Mouse (Mus musculus) urinary bladder, adult 2 months (tissue): Measurements from ENCODE around the gene 6430531B16Rik. TPM values are rescaled to one million over a fixed set of nuclear protein-coding genes. Genes with fewer than 3 reads are reported as not detected.

Experiments
- DNase-seq: peaks from one replicate; pipeline ENCODE4 v3.0.0; 2022; ENCODE audit warnings: low spot score
- polyA plus RNA-seq: library from polyadenylated mRNA; depleted of rRNA; stranded (reverse); fragments of >200 nt; gene quantifications from 2 replicates; pipeline ENCODE4 v1.2.3, GENCODE M21; 2012; rRNA removed

The 6430531B16Rik gene
- polyA plus RNA-seq, 1 experiment, result 0.70 TPM

DNA sequence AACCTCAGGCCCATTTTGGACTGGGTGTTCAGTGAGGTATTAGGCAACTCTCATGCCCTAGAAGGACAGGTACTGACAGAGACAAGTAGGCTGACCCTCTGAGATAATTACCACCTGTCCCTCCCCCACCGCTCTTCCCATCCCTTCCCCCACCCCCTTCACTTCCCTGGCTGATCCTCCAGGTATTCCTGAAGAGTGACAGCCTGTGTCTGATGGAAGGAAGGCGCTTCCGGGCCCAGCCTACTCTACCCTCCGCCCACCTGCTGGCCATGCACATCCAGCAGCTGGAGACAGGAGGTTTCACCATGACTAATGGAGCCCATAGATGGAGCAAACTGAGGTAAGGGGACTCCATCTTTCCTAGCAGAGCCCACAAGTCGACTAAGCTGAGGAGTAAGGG, 40.7 kb downstream of the 6430531B16Rik start:
- no peak for DNase-seq

DNA sequence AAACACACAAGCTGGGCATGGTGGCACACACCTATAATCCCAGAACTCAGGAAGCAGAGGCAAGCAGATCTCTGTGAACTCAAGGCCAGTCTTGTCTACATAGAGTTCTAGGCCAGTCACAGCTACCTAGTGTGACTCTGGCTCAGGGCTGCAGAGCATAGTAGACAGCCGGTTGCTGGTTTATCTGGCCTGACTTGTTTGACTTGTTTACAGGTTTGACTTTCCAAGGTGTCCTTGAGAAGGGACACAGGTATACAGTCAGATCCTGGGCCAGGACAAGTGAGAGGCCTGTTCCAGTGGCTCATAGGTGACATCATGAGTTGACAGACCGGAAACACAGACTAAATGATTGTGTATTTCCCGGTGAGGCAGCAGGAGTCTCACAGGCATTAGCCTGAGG, 41.4 kb downstream of the 6430531B16Rik start:
- no peak for DNase-seq

DNA sequence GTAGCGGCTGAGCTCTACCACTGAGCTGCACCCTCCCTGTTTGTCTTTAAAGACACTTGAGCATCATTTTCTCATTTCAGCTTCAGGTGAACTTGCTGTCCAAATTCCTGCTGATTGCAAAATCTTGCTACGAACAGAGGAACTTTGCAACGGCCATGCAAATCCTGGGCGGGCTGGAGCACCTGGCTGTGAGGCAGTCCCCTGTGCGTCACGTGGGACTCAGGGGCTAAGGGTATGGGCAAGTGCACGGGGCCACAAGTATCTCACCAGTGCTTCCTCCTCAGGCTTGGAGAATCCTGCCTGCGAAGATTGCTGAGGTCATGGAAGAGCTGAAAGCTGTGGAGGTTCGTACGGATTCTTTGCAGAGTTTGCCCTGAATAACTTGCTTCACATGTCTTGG, 41.9 kb downstream of the 6430531B16Rik start:
- DNase-seq, result no peak

DNA sequence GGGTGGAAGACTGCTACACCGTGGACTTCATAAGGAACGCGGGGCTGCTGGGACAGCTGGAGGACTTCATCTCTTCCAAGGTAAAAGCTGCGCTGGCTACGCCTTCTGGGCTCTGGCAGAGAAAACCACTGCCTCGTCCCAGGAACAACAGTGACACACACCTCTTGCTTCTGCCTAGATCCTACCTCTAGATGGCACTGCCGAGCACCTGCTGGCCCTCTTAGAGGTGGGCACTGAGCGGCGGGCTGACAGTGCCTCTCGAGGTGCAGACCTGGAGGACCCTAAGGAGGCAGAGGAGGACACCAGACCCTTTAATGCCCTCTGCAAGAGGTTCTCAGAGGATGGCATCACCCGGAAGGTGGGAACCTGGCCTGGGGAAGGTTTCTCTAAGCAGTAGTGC, 47.8 kb downstream of the 6430531B16Rik start:
- DNase-seq, result no peak

Other genes starting within 250 kb of the 6430531B16Rik start
- 2.1 and 3.5 TPM in 2 replicates for gene Adgra1, start 144.6 kb downstream of the 6430531B16Rik start, polyA plus RNA-seq
- 0.03 and 0.07 TPM in 2 replicates for gene Kndc1, start 84.1 kb downstream of the 6430531B16Rik start, polyA plus RNA-seq
- not detected in 2 replicates for gene Utf1, start 35.0 kb downstream of the 6430531B16Rik start, polyA plus RNA-seq
- gene Adam8, start 13.8 kb upstream of the 6430531B16Rik start, polyA plus RNA-seq, result 5.8 and 6.3 TPM in 2 replicates
- gene Zfp511, start 57.6 kb upstream of the 6430531B16Rik start, polyA plus RNA-seq, result 72.4 and 98.7 TPM in 2 replicates
- 33.2 and 33.3 TPM in 2 replicates for gene Tubgcp2, start 57.9 kb upstream of the 6430531B16Rik start, polyA plus RNA-seq
- gene Msx3, start 70.3 kb upstream of the 6430531B16Rik start, polyA plus RNA-seq, result 0.03 TPM in 2 replicates
- gene Caly, start 103.8 kb upstream of the 6430531B16Rik start, polyA plus RNA-seq, result 0.83 and 1.0 TPM in 2 replicates
- 3.3 TPM in 2 replicates for gene Prap1, start 114.6 kb upstream of the 6430531B16Rik start, polyA plus RNA-seq
- 61.2 and 63.5 TPM in 2 replicates for gene Fuom, start 123.7 kb upstream of the 6430531B16Rik start, polyA plus RNA-seq
- 8.1 and 11.0 TPM in 2 replicates for gene Paox, start 137.0 kb upstream of the 6430531B16Rik start, polyA plus RNA-seq
- gene Echs1, start 137.7 kb upstream of the 6430531B16Rik start, polyA plus RNA-seq, result 112 and 118 TPM in 2 replicates
- gene Mtg1, start 158.8 kb upstream of the 6430531B16Rik start, polyA plus RNA-seq, result 26.1 and 31.0 TPM in 2 replicates
- 4.8 and 8.9 TPM in 2 replicates for gene Sprn, start 176.1 kb upstream of the 6430531B16Rik start, polyA plus RNA-seq
- not detected in 2 replicates for gene Olfr522, start 186.0 kb upstream of the 6430531B16Rik start, polyA plus RNA-seq
- gene Olfr523, start 194.5 kb upstream of the 6430531B16Rik start, polyA plus RNA-seq, result not detected in 2 replicates
- gene Olfr524, start 227.2 kb upstream of the 6430531B16Rik start, polyA plus RNA-seq, result not detected in 2 replicates
- 1.1 and 1.2 TPM in 2 replicates for gene Cd163l1, start 239.5 kb upstream of the 6430531B16Rik start, polyA plus RNA-seq